Mouse (Mus musculus) thymus, postnatal 0 days (tissue): ENCODE results near the gene Ccdc85b. TPM values are rescaled to one million over a fixed set of nuclear protein-coding genes. Genes with fewer than 3 reads are reported as not detected.

Experiments used
- polyA plus RNA-seq: library from polyadenylated mRNA; unstranded; fragments of >200 nt; fragmentation: Nextera tagmentation; extraction: Ambion mirVana; gene quantifications from 2 replicates; pipeline ENCODE4 v1.2.1, GENCODE M21; 2015

Gene Ccdc85b
- polyA plus RNA-seq, 1 experiment from 2014 or later: 8.2 TPM

Other genes with a start within 250 kb of the Ccdc85b start
- 8.3 and 9.8 TPM in 2 replicates for gene Pacs1, start 184.8 kb downstream of the Ccdc85b start, polyA plus RNA-seq
- gene Sf3b2, start 162.4 kb downstream of the Ccdc85b start, polyA plus RNA-seq: 294 and 319 TPM in 2 replicates
- 0.36 and 0.44 TPM in 2 replicates for gene Gal3st3, start 159.6 kb downstream of the Ccdc85b start, polyA plus RNA-seq
- gene Catsper1, start 122.2 kb downstream of the Ccdc85b start, polyA plus RNA-seq: not detected in 2 replicates
- gene Cst6, start 108.3 kb downstream of the Ccdc85b start, polyA plus RNA-seq: 29.1 and 30.5 TPM in 2 replicates
- gene Eif1ad, start 91.2 kb downstream of the Ccdc85b start, polyA plus RNA-seq: 51.1 and 59.4 TPM in 2 replicates
- gene Banf1, start 90.7 kb downstream of the Ccdc85b start, polyA plus RNA-seq: 590 and 607 TPM in 2 replicates
- gene Sart1, start 69.2 kb downstream of the Ccdc85b start, polyA plus RNA-seq: 73.4 and 84.2 TPM in 2 replicates
- gene Tsga10ip, start 55.4 kb downstream of the Ccdc85b start, polyA plus RNA-seq: 1.9 TPM in 2 replicates
- gene Drap1, start 32.9 kb downstream of the Ccdc85b start, polyA plus RNA-seq: 217 and 222 TPM in 2 replicates
- 51.5 and 54.4 TPM in 2 replicates for gene AI837181, start 32.8 kb downstream of the Ccdc85b start, polyA plus RNA-seq
- gene Fosl1, start 10.3 kb downstream of the Ccdc85b start, polyA plus RNA-seq: 0.47 TPM in 1 of 2 replicates, not detected in the other
- gene Fibp, start 2.7 kb upstream of the Ccdc85b start, polyA plus RNA-seq: 104 and 112 TPM in 2 replicates
- gene Ctsw, start 10.6 kb upstream of the Ccdc85b start, polyA plus RNA-seq: 42.8 and 43.0 TPM in 2 replicates
- gene Efemp2, start 16.1 kb upstream of the Ccdc85b start, polyA plus RNA-seq: 26.5 and 27.9 TPM in 2 replicates
- gene Mus81, start 30.5 kb upstream of the Ccdc85b start, polyA plus RNA-seq: 58.6 and 63.5 TPM in 2 replicates
- 3,590 and 4,042 TPM in 2 replicates for gene Cfl1, start 32.6 kb upstream of the Ccdc85b start, polyA plus RNA-seq
- 0.13 and 0.44 TPM in 2 replicates for gene 1700020D05Rik, start 45.9 kb upstream of the Ccdc85b start, polyA plus RNA-seq
- 9.9 and 10.8 TPM in 2 replicates for gene Snx32, start 52.6 kb upstream of the Ccdc85b start, polyA plus RNA-seq
- 1.9 TPM in 2 replicates for gene Ovol1, start 102.8 kb upstream of the Ccdc85b start, polyA plus RNA-seq
- 8.9 and 9.8 TPM in 2 replicates for gene Ap5b1, start 110.1 kb upstream of the Ccdc85b start, polyA plus RNA-seq
- gene Rnaseh2c, start 144.0 kb upstream of the Ccdc85b start, polyA plus RNA-seq: 127 and 157 TPM in 2 replicates
- gene Kat5, start 152.3 kb upstream of the Ccdc85b start, polyA plus RNA-seq: 65.3 and 73.8 TPM in 2 replicates
- gene Rela, start 179.6 kb upstream of the Ccdc85b start, polyA plus RNA-seq: 50.0 and 56.2 TPM in 2 replicates
- gene Sipa1, start 205.8 kb upstream of the Ccdc85b start, polyA plus RNA-seq: 37.4 and 39.2 TPM in 2 replicates
- gene Map3k11, start 230.8 kb upstream of the Ccdc85b start, polyA plus RNA-seq: 25.7 and 29.2 TPM in 2 replicates
- 13.7 and 19.4 TPM in 2 replicates for gene Pcnx3, start 231.0 kb upstream of the Ccdc85b start, polyA plus RNA-seq
- 0.32 and 0.74 TPM in 2 replicates for gene Kcnk7, start 246.5 kb upstream of the Ccdc85b start, polyA plus RNA-seq